Mouse (Mus musculus) central nervous system, embryonic 11.5 days (tissue): ENCODE results near the gene B230118H07Rik. TPM values are rescaled to one million over a fixed set of nuclear protein-coding genes. Genes with fewer than 3 reads are reported as not detected.

Experiments
- polyA plus RNA-seq: library from polyadenylated mRNA; depleted of rRNA; stranded (reverse); fragments of >200 nt; gene quantifications from 2 replicates; pipeline ENCODE4 v1.2.3, GENCODE M21; 2012; rRNA removed

Gene B230118H07Rik
- 35.7 and 41.9 TPM in 2 replicates for polyA plus RNA-seq

GRCm38 (mm10) chr2:101649114-101649671, at the start of gene B230118H07Rik, which contains the start of gene Rag1:
B230118H07Rik (minus strand) TSS chr2:101649532.
Rag1 (minus strand) TSS chr2:101649501.

GRCm38 (mm10) chr2:101678236-101679021, 29.1 kb upstream of the B230118H07Rik start, which contains the start of gene Traf6:
Traf6 (plus strand) TSS chr2:101678429.

GRCm38 (mm10) chr2:101624526-101624925, 24.8 kb downstream of the B230118H07Rik start, which contains the start of gene Rag2:
Rag2 (plus strand) TSS chr2:101624718.

Other genes starting within 250 kb of the B230118H07Rik start
- gene Rag2, start 24.8 kb downstream of the B230118H07Rik start, polyA plus RNA-seq = 0.12 TPM in 1 of 2 replicates, not detected in the other
- 0.18 and 0.51 TPM in 2 replicates for gene Rag1, start within 50 bp of the B230118H07Rik start, polyA plus RNA-seq
- gene Traf6, start 28.9 kb upstream of the B230118H07Rik start, polyA plus RNA-seq = 14.2 and 18.2 TPM in 2 replicates
- gene Prr5l, start 233.5 kb upstream of the B230118H07Rik start, polyA plus RNA-seq = 10.3 and 11.6 TPM in 2 replicates
- 50.5 and 79.0 TPM in 2 replicates for gene Commd9, start 236.7 kb upstream of the B230118H07Rik start, polyA plus RNA-seq